Mouse (Mus musculus): ENCODE results near the gene Eml3. TPM values are rescaled to one million over a fixed set of nuclear protein-coding genes. Genes with fewer than 3 reads are reported as not detected.

Gene Eml3
- total RNA-seq, 2 experiments from 2014 or later = 43.6 to 53.3 TPM

GRCm38 (mm10) chr19:8914212-8914611, 15.1 kb upstream of the Eml3 start:
- no peak for DNase-seq

GRCm38 (mm10) chr19:8919000-8919399, 10.4 kb upstream of the Eml3 start:
- no peak for DNase-seq

GRCm38 (mm10) chr19:8919684-8920072, 9.7 kb upstream of the Eml3 start:
- DNase-seq = no peak

GRCm38 (mm10) chr19:8920073-8920736, 9.1 kb upstream of the Eml3 start, which contains the start of gene B3gat3:
Gene B3gat3, plus strand, starts transcription at chr19:8920374.
- DNase-seq = peak; percentile 97

- DNase-seq = peak; percentile 50
These were observed 8.5 kb upstream of the Eml3 start for GRCm38 (mm10) chr19:8920836-8921291.

- peak; percentile 38 for DNase-seq
These were observed 7.6 kb upstream of the Eml3 start for GRCm38 (mm10) chr19:8921741-8922140.

GRCm38 (mm10) chr19:8926766-8927165, 2.6 kb upstream of the Eml3 start:
- no peak for DNase-seq

GRCm38 (mm10) chr19:8927891-8928525, 1.3 kb upstream of the Eml3 start:
- DNase-seq = no peak

- DNase-seq = no peak
These were observed 596 bp upstream of the Eml3 start for GRCm38 (mm10) chr19:8928689-8929223.

- DNase-seq = no peak
These were observed 765 bp downstream of the Eml3 start for GRCm38 (mm10) chr19:8930117-8930516.

- DNase-seq = no peak
These were observed 1.4 kb downstream of the Eml3 start for GRCm38 (mm10) chr19:8930771-8931170.

GRCm38 (mm10) chr19:8936736-8937135, 7.4 kb downstream of the Eml3 start:
- DNase-seq = no peak

- DNase-seq = no peak
These were observed 11.3 kb downstream of the Eml3 start for GRCm38 (mm10) chr19:8940526-8941133.

GRCm38 (mm10) chr19:8941136-8941514, 11.8 kb downstream of the Eml3 start:
- no peak for DNase-seq

- peak; percentile 99 for DNase-seq
These were observed 12.3 kb downstream of the Eml3 start, which contains the start of gene Mta2 for GRCm38 (mm10) chr19:8941515-8942217. Gene Mta2, plus strand, starts transcription at chr19:8941875.

GRCm38 (mm10) chr19:8942276-8942964, 13.1 kb downstream of the Eml3 start:
- peak; percentile 74 for DNase-seq

GRCm38 (mm10) chr19:8943047-8943446, 13.7 kb downstream of the Eml3 start:
- DNase-seq = no peak

GRCm38 (mm10) chr19:8944062-8944461, 14.7 kb downstream of the Eml3 start:
- DNase-seq = no peak

- DNase-seq = peak; percentile 92
These were observed 15.4 kb downstream of the Eml3 start for GRCm38 (mm10) chr19:8944750-8945149.

GRCm38 (mm10) chr19:8945251-8945650, 15.9 kb downstream of the Eml3 start:
- DNase-seq = no peak

GRCm38 (mm10) chr19:8946929-8947328, 17.6 kb downstream of the Eml3 start:
- DNase-seq = no peak

- DNase-seq = no peak
These were observed 20.8 kb downstream of the Eml3 start for GRCm38 (mm10) chr19:8950190-8950589.
